Mouse (Mus musculus) thymus, adult 2 months (tissue): ENCODE measurements around the gene C1qc.

Source experiments
- CTCF ChIP-seq: fragments of 200-500 bp; IDR thresholded peaks from 2 replicates; pipeline ENCODE4 v1.5.1; 2012; ENCODE audit warnings: mild to moderate bottlenecking, control low read depth, low read length, moderate library complexity, borderline replicate concordance; ENCODE audit not compliant: control insufficient read depth, poor library complexity, insufficient read depth; ENCODE audit errors: extremely low read depth
- POLR2A ChIP-seq: fragments of 200-500 bp; IDR thresholded peaks from 2 replicates; pipeline ENCODE4 v1.6.1; 2012; ENCODE audit warnings: mild to moderate bottlenecking, low read length, control low read depth, moderate library complexity; ENCODE audit not compliant: control insufficient read depth, poor library complexity, insufficient read depth; ENCODE audit errors: extremely low read depth

- TF ChIP-seq CTCF (no peak), POLR2A (no peak)
Measured at GRCm38 (mm10) chr4:136863517-136863916, 29.3 kb downstream of the C1qc start.
